Mouse (Mus musculus) heart, embryonic 12.5 days (tissue): ENCODE data around the gene Ccdc151. TPM values are rescaled to one million over a fixed set of nuclear protein-coding genes. Genes with fewer than 3 reads are reported as not detected.

Source experiments
- ATAC-seq: fragments of 200-750 bp; cut with Nextera tagmentation; 2 replicates; pipeline ENCODE4 v1.8.0; 2017; ENCODE audit warnings: moderate TSS enrichment, moderate library complexity; ENCODE audit not compliant: insufficient number of reproducible peaks, low FRiP score
- H3K27ac ChIP-seq: fragments of 300-500 bp; sonication (generic); 2 replicates; pipeline ENCODE4 v1.5.1; 2016; ENCODE audit warnings: mild to moderate bottlenecking, moderate library complexity; ENCODE audit not compliant: poor library complexity, severe bottlenecking
- H3K27me3 ChIP-seq: fragments of 300-500 bp; sonication (generic); replicated peaks from 2 replicates; pipeline ENCODE4 v1.6.1; 2016; ENCODE audit warnings: mild to moderate bottlenecking, moderate library complexity
- H3K36me3 ChIP-seq: fragments of 300-500 bp; sonication (generic); 2 replicates; pipeline ENCODE4 v1.6.1; 2016; ENCODE audit warnings: mild to moderate bottlenecking, moderate library complexity
- H3K4me1 ChIP-seq: fragments of 300-500 bp; sonication (generic); replicated peaks from 2 replicates; pipeline ENCODE4 v1.6.1; 2016; ENCODE audit warnings: mild to moderate bottlenecking
- H3K4me2 ChIP-seq: fragments of 300-500 bp; sonication (generic); 2 replicates; pipeline ENCODE4 v1.6.1; 2016; ENCODE audit warnings: mild to moderate bottlenecking, moderate library complexity
- H3K4me3 ChIP-seq: fragments of 300-500 bp; sonication (generic); 2 replicates; pipeline ENCODE4 v1.5.1; 2016; ENCODE audit warnings: mild to moderate bottlenecking
- H3K9ac ChIP-seq: fragments of 300-500 bp; sonication (generic); 2 replicates; pipeline ENCODE4 v1.6.1; 2016; ENCODE audit warnings: mild to moderate bottlenecking, moderate library complexity
- H3K9me3 ChIP-seq: fragments of 300-500 bp; sonication (generic); replicated peaks from 2 replicates; pipeline ENCODE4 v1.6.1; 2016; ENCODE audit warnings: mild to moderate bottlenecking, moderate library complexity
- WGBS: fragments of 180-500 bp; shearing (Covaris S2); methylation state at CpG from one replicate; pipeline ENCODE4 v1.1.7; 2016; 5-methylcytosine and 5-hydroxymethylcytosine counted together
- polyA plus RNA-seq: library from polyadenylated mRNA; unstranded; fragments of >200 nt; fragmentation: Nextera tagmentation; extraction: Ambion mirVana; gene quantifications from 2 replicates; pipeline ENCODE4 v1.2.1, GENCODE M21; 2016

Ccdc151 gene
- polyA plus RNA-seq, 1 experiment from 2014 or later = 0.29 TPM

GRCm38 (mm10) chr9:21976626-21977175, 25.7 kb downstream of the Ccdc151 start:
- Histone ChIP-seq H3K36me3 (no peaks in the 10 kb centered on the region), H3K4me3 (no peak overlapping the region)
- 87% methylated on average over 10 of the region's 10 CpGs for WGBS

DNA sequence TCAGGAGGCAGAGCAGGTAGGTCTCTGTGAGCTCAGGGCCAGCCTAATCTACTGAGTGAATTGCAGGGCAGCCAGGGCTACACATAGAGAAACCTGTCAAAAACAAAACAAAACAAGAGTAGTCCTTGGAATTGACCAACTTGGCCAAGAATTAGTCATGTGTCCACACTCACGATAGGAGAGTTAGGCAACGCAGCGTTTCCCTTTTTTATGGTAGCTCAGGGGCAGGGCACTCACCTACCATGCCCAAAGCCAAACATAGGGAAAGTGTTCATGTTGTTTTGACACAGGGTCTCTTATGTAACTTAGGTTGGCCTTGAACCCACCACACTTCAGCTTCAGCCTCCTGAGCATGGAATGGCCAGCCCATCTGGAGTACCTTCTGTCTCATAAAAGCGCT, 33.1 kb downstream of the Ccdc151 start:
- ATAC-seq = no peak

More at GRCm38 (mm10) chr9:21976626-21977175, 25.7 kb downstream of the Ccdc151 start:
- Histone ChIP-seq H3K4me2 (no peak overlapping the region), H3K9me3 (peaks cover 4% of the 10 kb centered on the region; the same call in 1 of the 2 replicates), H3K27ac (no peak overlapping the region), H3K27me3 (peaks cover 23% of the 10 kb centered on the region), H3K9ac (no peak overlapping the region), H3K4me1 (no peaks in the 10 kb centered on the region)
- ATAC-seq = no peak

DNA sequence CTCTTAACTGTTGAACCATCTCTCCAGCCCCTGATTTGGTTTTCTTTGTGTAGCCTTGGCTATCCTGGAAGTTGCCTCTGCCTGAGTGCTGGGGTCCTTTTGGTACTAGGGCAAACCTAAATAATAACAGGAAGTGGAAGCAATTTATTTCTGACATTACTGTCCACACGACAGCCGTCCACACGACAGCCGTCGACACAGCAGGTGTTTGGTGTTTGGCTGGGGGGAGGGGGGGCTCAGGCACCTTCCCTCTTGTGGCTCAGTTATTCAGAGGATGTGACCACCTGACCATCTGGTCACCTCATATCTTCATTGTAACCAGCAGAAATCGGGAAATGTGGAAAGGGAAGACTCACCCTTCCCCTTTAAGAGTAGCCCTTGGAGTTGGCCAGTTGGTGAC, 33.6 kb downstream of the Ccdc151 start:
- ATAC-seq = no peak
- Histone ChIP-seq H3K4me3 (no peak overlapping the region), H3K27ac (no peak overlapping the region), H3K9ac (no peak overlapping the region), H3K4me2 (no peak overlapping the region), H3K9me3 (no peaks in the 10 kb centered on the region), H3K27me3 (no peaks in the 10 kb centered on the region), H3K4me1 (peaks cover 3% of the 10 kb centered on the region), H3K36me3 (no peaks in the 10 kb centered on the region)
- 61% methylated on average over 6 of the region's 6 CpGs for WGBS

More for the DNA sequence above, 33.1 kb downstream of the Ccdc151 start:
- Histone ChIP-seq H3K4me1 (no peaks in the 10 kb centered on the region), H3K9ac (no peak overlapping the region), H3K4me3 (no peak overlapping the region), H3K4me2 (no peak overlapping the region), H3K9me3 (no peaks in the 10 kb centered on the region), H3K27ac (no peak overlapping the region), H3K36me3 (no peaks in the 10 kb centered on the region), H3K27me3 (no peaks in the 10 kb centered on the region)
- WGBS = 85% methylated on average over 4 of the region's 4 CpGs

GRCm38 (mm10) chr9:21963417-21963816, 39.0 kb downstream of the Ccdc151 start, which contains the start of gene Epor:
Gene Epor, minus strand, starts transcription at chr9:21963506.
- ATAC-seq = peak; percentile 89
- Histone ChIP-seq H3K27ac (peak within 1 kb of the TSS; percentile 61), H3K9me3 (no peaks in the 10 kb centered on the region), H3K4me2 (peak within 1 kb of the TSS; percentile 92), H3K4me1 (peaks cover 38% of the 10 kb centered on the region), H3K4me3 (peak within 1 kb of the TSS; percentile 55), H3K27me3 (peaks cover 26% of the 10 kb centered on the region), H3K36me3 (peaks cover 10% of the 10 kb centered on the region), H3K9ac (peak within 1 kb of the TSS; percentile 49)
- WGBS = 5% methylated on average over 8 of the region's 8 CpGs

GRCm38 (mm10) chr9:21962416-21963059, 39.9 kb downstream of the Ccdc151 start:
- H3K4me3 ChIP-seq = peak overlapping the region; percentile 55
- H3K9ac ChIP-seq = peak overlapping the region; percentile 49

DNA sequence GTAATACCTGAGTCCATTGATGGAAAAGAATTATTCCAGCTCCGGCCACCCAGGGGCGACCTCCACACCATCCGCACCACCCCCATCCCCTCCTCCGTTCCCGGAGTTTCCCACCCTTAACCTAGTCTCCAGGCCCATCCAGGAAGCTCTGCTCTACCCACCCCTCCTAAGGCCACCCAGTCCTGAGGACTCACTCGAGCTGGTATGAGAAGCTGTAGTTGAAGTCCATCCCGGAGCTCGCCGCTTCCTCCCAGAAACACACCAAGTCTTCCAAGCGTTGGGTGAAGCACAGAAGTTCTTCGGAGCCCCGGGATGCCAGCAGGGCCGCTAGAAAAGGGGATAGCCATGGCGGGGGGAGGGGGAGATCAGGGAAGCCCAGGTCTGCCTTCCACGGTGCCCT, 40.4 kb downstream of the Ccdc151 start:
- Histone ChIP-seq H3K4me3 (peak overlapping the region; percentile 55), H3K9ac (peak overlapping the region; percentile 49), H3K9me3 (no peaks in the 10 kb centered on the region), H3K4me1 (peaks cover 40% of the 10 kb centered on the region), H3K36me3 (peaks cover 18% of the 10 kb centered on the region), H3K4me2 (peak overlapping the region; percentile 92), H3K27ac (peak overlapping the region; percentile 61), H3K27me3 (peaks cover 26% of the 10 kb centered on the region)
- no peak for ATAC-seq
- under 1% methylated on average over 15 of the region's 15 CpGs for WGBS

More at GRCm38 (mm10) chr9:21962416-21963059, 39.9 kb downstream of the Ccdc151 start:
- peak overlapping the region; percentile 61 for H3K27ac ChIP-seq
- peaks cover 26% of the 10 kb centered on the region for H3K27me3 ChIP-seq
- no peaks in the 10 kb centered on the region for H3K9me3 ChIP-seq
- peak overlapping the region; percentile 92 for H3K4me2 ChIP-seq
- H3K36me3 ChIP-seq = peaks cover 14% of the 10 kb centered on the region
- peak; percentile 91 for ATAC-seq
- peaks cover 40% of the 10 kb centered on the region for H3K4me1 ChIP-seq
- 2% methylated on average over 34 of the region's 34 CpGs for WGBS

DNA sequence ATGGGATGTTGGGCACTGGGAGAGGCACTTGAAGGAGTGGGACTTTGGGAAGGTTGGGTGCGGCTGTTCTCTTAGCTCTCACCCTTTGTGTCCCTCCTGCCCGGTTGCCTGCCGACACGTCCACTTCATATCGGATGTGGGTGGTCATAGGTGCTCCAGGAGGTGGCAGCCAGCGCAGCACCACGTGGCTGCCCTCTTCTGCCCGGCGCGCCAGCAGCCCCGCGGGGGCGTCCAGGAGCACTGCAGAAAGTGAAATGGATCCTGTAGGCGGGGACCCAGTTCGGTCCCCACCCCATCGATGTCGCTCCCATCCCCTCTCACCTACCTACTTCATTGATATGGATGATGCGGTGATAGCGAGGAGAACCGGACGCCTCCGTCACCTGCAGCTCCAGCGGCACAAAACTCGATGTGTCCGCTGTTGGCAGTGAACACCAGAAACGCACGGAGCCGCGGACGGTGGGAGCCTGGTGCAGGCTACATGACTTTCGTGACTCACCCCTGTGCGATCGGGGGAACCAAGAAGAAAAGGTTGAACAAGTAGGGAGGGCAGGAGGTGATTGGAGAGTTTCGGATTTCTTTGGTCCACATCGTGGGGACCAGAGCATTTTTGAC, 41.0 kb downstream of the Ccdc151 start:
- ATAC-seq = no peak
- H3K9ac ChIP-seq = peak overlapping the region; percentile 49
- 3% methylated on average over 35 of the region's 35 CpGs for WGBS
- no peaks in the 10 kb centered on the region for H3K9me3 ChIP-seq
- no peak overlapping the region for H3K27ac ChIP-seq
- H3K27me3 ChIP-seq = peaks cover 26% of the 10 kb centered on the region
- peaks cover 18% of the 10 kb centered on the region for H3K36me3 ChIP-seq
- peak overlapping the region; percentile 92 for H3K4me2 ChIP-seq
- H3K4me1 ChIP-seq = peaks cover 40% of the 10 kb centered on the region
- peak overlapping the region; percentile 55 for H3K4me3 ChIP-seq

DNA sequence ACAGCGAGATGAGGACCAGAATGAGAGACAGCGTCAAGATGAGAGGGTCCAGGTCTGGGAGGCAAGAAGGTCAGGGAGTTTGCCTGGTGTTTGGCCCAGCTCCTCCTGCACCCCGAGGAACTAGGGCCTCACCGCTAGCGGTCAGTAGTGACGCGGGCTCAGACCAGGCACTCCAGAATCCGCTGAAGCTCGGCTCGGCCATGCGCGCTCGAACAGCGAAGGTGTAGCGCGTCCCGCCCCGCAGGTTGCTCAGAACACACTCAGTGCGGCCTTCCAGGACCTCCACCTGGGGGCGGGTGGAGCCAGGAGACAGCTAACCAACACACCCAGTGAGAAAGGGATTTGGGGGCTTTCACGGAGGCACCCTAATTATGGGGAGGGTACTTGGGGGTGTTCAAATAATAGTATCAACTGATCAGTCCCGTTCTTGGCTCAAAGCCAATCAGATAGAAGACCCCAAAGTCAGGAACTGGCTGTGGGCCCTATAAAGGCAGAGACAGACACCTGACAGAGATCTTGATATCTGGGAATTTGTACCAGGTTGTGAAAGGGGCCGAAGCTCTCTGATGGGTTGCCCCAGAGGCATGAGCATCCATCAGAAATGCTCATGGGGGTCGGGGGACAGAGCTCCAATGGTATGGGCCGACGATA, 41.8 kb downstream of the Ccdc151 start:
- peak overlapping the region; percentile 92 for H3K4me2 ChIP-seq
- H3K4me3 ChIP-seq = peak overlapping the region; percentile 55
- H3K36me3 ChIP-seq = peaks cover 18% of the 10 kb centered on the region
- 19% methylated on average over 26 of the region's 26 CpGs for WGBS
- no peak for ATAC-seq
- no peak overlapping the region for H3K27ac ChIP-seq
- H3K9me3 ChIP-seq = no peaks in the 10 kb centered on the region
- H3K4me1 ChIP-seq = peaks cover 40% of the 10 kb centered on the region
- H3K27me3 ChIP-seq = peaks cover 26% of the 10 kb centered on the region
- no peak overlapping the region for H3K9ac ChIP-seq

DNA sequence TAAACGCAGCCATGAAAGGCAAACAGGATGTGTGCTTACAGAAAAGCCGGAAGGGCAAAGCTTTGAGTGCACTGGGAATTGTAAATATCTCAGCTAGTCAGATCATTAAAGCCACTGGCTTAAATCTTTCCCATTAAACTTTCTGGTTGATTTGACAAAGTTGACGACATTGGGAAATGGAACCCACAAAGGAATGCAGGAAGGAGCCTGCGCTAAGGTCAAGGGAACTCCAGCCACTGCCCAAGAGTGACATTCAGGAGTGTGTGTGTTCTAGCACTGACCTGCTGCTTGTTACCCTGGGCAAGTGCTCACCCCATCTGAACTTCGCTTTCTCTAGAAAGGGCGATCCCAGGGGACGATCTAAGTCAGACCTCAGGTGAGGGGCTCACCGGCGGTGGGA, 42.3 kb downstream of the Ccdc151 start:
- peak overlapping the region; percentile 55; the same call in 1 of the 2 replicates for H3K4me3 ChIP-seq
- 53% methylated on average over 9 of the region's 9 CpGs for WGBS
- H3K4me1 ChIP-seq = peaks cover 40% of the 10 kb centered on the region
- peaks cover 26% of the 10 kb centered on the region for H3K27me3 ChIP-seq
- H3K4me2 ChIP-seq = peak overlapping the region; percentile 92
- peaks cover 18% of the 10 kb centered on the region for H3K36me3 ChIP-seq
- H3K9ac ChIP-seq = no peak overlapping the region
- ATAC-seq = no peak
- no peak overlapping the region for H3K27ac ChIP-seq
- H3K9me3 ChIP-seq = no peaks in the 10 kb centered on the region

DNA sequence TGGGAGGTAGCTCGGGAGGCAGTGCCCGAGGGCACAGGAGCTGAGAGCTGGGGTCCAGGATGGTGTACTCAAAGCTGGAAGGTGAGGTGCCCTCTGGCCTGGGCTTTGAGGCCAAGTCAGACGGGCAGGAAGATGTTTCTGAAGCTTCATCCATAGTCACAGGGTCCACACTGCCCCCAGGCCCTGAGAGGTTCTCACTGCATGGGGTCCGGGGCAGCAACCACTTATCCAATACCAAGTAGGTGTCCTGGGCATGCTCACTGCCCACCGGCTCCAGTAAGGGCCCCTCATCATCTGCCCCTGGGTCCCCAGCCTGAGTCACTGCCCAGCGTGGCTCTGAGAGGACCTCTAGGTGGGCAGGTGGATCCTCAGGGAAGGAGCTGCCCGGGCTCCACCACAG, 43.2 kb downstream of the Ccdc151 start:
- Histone ChIP-seq H3K4me1 (peaks cover 40% of the 10 kb centered on the region), H3K4me3 (no peak overlapping the region), H3K36me3 (peaks cover 18% of the 10 kb centered on the region), H3K27me3 (peaks cover 26% of the 10 kb centered on the region), H3K4me2 (no peak overlapping the region), H3K9ac (no peak overlapping the region), H3K9me3 (no peaks in the 10 kb centered on the region), H3K27ac (no peak overlapping the region)
- WGBS = 87% methylated on average over 7 of the region's 7 CpGs
- no peak for ATAC-seq

DNA sequence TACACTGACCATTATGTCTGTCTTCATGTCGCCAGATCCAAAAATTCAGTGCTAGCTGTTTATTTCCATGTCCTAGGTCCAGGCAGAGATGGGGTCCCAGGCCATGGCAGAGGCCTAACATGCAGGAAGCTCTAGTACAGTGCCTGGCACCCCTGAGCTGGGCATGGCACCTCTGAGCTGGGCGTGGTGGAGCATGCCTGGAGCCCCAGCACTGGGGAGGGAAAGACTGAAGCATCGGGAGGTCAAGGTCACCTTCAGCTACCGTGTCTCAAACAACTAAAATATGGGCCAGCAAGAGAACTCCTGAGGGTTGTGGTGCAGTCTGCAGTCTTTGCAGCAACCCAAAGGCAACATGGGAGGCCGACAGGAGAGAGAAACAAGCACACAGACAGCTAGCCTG, 44.1 kb downstream of the Ccdc151 start:
- peaks cover 18% of the 10 kb centered on the region for H3K36me3 ChIP-seq
- H3K27me3 ChIP-seq = peaks cover 26% of the 10 kb centered on the region
- no peak overlapping the region for H3K4me2 ChIP-seq
- ATAC-seq = no peak
- H3K4me3 ChIP-seq = no peak overlapping the region
- no peak overlapping the region for H3K27ac ChIP-seq
- 68% methylated on average over 5 of the region's 5 CpGs for WGBS
- H3K9me3 ChIP-seq = no peaks in the 10 kb centered on the region
- H3K4me1 ChIP-seq = peaks cover 32% of the 10 kb centered on the region
- H3K9ac ChIP-seq = no peak overlapping the region
